Mouse (Mus musculus) megakaryocyte-erythroid progenitor cell, adult 5-6 weeks (primary cell): Measurements from ENCODE around the gene Dst. TPM values are rescaled to one million over a fixed set of nuclear protein-coding genes. Genes with fewer than 3 reads are reported as not detected.

ENCODE experiments used
- ATAC-seq: replicated peaks from 2 replicates; pipeline ENCODE4 v1.8.0; 2016; ENCODE audit warnings: mild to moderate bottlenecking, inconsistent platforms; ENCODE audit not compliant: severe bottlenecking, poor library complexity, low FRiP score, low TSS enrichment
- total RNA-seq, 2 experiments: library from RNA; stranded (forward) in 1 of 2; stranded (reverse) in 1 of 2; fragments of 200-1000, 215-1000 nt in 1 of 2; fragments of >200 nt in 1 of 2; fragmentation: Nextera tagmentation in 1 of 2; gene quantifications; 2 replicates each; pipeline ENCODE4 v1.2.3; 2014 to 2017

Gene Dst
- total RNA-seq, 2 experiments from 2014 or later: 2.1 to 4.1 TPM

GRCm38 (mm10) chr1:33922975-33923374 lies 14.9 kb downstream of the Dst start:
- ATAC-seq: no peak

- ATAC-seq: no peak
Observed at GRCm38 (mm10) chr1:33925283-33925682, 17.3 kb downstream of the Dst start.

GRCm38 (mm10) chr1:33927466-33927865 lies 19.4 kb downstream of the Dst start:
- ATAC-seq: no peak

GRCm38 (mm10) chr1:33931791-33932190 lies 23.8 kb downstream of the Dst start:
- ATAC-seq: no peak

GRCm38 (mm10) chr1:33932196-33932595 lies 24.2 kb downstream of the Dst start:
- ATAC-seq: no peak

GRCm38 (mm10) chr1:33932845-33933499 lies 24.9 kb downstream of the Dst start:
- ATAC-seq: no peak

GRCm38 (mm10) chr1:33935946-33936345 lies 27.9 kb downstream of the Dst start:
- no peak for ATAC-seq

- ATAC-seq: no peak
Observed at GRCm38 (mm10) chr1:33939828-33940227, 31.8 kb downstream of the Dst start.

- ATAC-seq: no peak
Observed at GRCm38 (mm10) chr1:33940364-33940928, 32.4 kb downstream of the Dst start.

- ATAC-seq: no peak
Observed at GRCm38 (mm10) chr1:33942638-33943037, 34.6 kb downstream of the Dst start.

GRCm38 (mm10) chr1:33943943-33944342 lies 35.9 kb downstream of the Dst start:
- ATAC-seq: no peak

GRCm38 (mm10) chr1:33944977-33945750 lies 37.1 kb downstream of the Dst start:
- ATAC-seq: no peak

GRCm38 (mm10) chr1:33945756-33946155 lies 37.7 kb downstream of the Dst start:
- no peak for ATAC-seq

GRCm38 (mm10) chr1:33946601-33947395 lies 38.8 kb downstream of the Dst start:
- no peak for ATAC-seq

- ATAC-seq: no peak
Observed at GRCm38 (mm10) chr1:33947838-33948237, 39.8 kb downstream of the Dst start.

GRCm38 (mm10) chr1:33948511-33948910 lies 40.5 kb downstream of the Dst start:
- ATAC-seq: no peak

GRCm38 (mm10) chr1:33955626-33956025 lies 47.6 kb downstream of the Dst start:
- ATAC-seq: no peak

- no peak for ATAC-seq
Observed at GRCm38 (mm10) chr1:33960439-33960838, 52.4 kb downstream of the Dst start.

- peak; percentile 65; the same call in 1 of the 2 replicates for ATAC-seq
Observed at GRCm38 (mm10) chr1:33964643-33965042, 56.6 kb downstream of the Dst start.

GRCm38 (mm10) chr1:33965824-33966223 lies 57.8 kb downstream of the Dst start:
- ATAC-seq: no peak
